Mouse (Mus musculus) fibroblast of lung, adult 2 months (primary cell): ENCODE results near the gene Focad.

ENCODE experiments used
- DNase-seq: peaks from one replicate; pipeline ENCODE4 v3.0.0-alpha.2; 2011; ENCODE audit warnings: low read depth

The Focad gene

DNA sequence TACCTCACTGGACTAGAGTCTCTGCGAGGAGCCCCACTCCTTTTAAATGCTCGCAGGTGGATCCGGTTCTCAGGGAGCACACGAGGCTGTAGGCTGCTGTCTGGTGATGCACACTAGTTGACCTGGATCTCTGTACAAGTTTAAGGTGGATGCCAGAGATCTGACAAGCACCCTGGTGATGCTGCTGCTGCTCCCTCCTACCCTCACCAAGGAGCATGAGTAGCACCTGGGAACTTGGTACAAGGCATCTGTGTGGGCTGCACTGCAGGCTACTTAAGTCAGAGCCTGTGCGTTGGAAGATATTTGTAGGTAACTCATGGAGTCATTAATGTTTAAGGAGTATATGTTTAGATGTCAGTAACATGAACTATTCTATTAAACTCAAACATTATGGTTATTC lies 62.5 kb downstream of the Focad start:
- DNase-seq, result no peak

DNA sequence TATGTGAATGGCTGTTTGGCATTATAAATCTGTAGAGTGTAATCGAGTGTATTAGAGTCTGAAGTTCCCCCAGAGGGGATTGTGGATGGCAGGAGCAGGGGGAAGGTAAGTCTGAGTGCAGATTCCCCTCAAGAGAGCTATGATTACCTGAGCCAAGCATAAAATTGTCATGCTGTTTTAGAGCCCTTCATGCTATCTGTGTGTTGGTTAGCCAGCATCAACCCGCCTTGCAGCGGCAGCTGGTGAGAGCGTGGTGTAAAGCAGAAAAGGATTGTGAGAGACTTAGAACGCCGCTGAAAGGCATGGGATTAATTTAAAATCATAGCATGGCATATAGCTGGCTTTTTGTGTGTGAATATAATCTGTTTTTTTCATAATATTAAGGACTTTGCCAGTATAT lies 63.2 kb downstream of the Focad start:
- DNase-seq, result no peak

DNA sequence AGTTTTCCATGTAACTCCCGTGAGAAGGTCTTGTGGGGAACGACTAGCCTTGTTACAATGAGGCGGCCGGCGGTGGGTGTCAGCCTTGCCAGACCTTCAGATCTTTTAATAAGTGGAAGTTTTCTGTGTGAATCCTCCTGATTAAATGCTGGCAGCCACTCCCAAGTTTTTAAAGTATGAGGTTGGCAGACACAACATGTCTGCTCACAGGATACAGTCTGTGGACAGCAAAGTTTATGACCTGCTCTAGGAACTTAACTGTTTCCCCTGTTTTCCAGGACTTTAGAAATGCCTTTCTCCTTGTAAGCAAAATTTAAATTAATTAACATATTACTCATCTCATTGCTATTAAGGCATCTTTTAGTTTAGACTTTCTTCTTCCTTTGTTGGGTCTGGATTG lies 64.8 kb downstream of the Focad start:
- DNase-seq, result peak; percentile 9

DNA sequence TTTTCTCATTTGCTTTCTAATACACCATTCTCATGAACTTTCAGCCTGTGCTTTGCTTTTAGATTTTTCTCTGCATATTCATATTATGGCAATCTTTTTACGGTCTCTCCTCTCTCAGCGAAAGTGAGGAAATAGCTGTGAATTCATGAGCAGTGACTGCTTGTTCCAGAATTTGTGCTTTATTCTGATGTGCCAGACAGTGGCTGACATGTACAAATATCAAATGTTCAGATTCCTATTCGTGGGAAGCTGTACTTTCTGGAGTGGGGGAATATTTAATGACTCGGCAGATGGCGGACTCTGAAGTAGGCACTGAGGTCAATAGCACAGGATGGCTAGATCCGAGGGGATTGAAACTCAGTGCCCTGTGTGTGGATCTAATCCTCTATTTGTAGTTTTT lies 65.3 kb downstream of the Focad start:
- DNase-seq, result peak; percentile 20

DNA sequence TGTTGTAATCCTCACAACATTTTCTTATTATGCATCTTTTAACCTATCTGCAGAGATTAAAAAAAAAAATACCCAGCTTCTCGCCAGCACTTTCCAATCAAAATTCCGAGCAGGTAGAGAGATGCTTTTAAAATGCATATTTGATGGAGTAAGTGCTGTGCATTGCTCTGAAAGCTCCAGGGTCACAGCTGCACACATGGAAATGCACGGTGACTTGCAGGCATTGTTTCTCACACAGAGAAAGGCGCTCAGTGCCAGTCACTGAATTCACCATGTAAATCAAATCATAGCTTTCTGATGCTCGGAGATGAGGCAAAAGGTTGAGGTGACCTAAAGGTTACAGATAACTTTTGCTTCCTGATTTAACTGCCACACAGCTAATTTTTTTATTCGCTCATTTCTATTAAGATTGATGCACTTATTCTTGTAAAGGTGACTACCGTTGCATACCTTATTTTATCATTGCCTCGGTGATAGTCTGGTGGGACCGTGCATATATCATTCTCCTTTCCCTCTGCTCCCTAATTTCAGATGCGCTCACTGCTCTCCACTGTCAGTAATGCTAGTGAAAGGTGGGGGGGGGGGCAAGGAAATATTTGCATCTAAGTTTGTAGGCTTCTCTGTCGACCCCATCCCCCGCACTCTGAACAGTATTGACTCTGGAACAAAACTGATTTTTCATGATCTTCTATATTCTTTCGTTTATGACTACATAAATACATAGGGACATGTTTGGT lies 69.2 kb downstream of the Focad start:
- DNase-seq, result no peak

DNA sequence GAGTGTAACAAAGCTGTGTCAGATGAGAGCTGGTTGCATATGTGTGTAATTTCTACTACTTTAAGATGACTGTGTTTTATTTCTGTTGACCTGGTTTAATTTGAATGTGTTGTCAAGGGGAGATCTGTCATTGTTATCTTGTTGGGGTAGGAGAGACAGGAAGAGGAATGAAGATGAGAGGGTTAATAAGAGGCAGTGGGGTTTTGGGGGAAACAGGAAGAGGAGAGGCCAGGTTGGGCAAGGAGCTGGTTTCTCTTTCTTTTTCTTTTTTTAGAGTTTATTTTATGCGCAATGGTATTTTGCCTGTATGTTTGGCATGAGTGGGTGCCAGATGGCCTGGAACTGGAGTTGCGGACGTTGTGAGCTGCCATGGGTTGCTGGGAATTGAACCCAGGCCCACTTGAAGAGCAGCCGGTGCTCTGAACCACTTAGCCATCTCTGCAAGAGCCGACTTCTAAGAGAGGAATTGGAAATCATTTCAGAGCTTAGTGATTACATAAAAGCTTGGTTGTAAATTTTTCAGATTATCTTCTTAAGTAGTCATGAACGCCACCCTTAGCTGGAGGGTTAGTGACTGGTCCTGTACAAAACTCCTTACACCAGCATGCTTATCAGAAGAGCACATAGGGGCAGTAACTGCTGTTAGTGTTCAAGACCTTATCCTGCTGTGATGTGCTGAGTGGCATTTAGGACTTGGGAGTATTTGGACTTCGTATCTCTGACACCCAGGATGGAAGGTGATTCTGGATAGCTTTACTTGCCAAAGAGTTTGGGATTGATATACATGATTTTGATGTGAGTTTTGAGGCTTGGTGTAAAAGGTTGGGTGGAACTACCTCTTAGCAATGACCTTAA lies 72.8 kb downstream of the Focad start:
- no peak for DNase-seq

DNA sequence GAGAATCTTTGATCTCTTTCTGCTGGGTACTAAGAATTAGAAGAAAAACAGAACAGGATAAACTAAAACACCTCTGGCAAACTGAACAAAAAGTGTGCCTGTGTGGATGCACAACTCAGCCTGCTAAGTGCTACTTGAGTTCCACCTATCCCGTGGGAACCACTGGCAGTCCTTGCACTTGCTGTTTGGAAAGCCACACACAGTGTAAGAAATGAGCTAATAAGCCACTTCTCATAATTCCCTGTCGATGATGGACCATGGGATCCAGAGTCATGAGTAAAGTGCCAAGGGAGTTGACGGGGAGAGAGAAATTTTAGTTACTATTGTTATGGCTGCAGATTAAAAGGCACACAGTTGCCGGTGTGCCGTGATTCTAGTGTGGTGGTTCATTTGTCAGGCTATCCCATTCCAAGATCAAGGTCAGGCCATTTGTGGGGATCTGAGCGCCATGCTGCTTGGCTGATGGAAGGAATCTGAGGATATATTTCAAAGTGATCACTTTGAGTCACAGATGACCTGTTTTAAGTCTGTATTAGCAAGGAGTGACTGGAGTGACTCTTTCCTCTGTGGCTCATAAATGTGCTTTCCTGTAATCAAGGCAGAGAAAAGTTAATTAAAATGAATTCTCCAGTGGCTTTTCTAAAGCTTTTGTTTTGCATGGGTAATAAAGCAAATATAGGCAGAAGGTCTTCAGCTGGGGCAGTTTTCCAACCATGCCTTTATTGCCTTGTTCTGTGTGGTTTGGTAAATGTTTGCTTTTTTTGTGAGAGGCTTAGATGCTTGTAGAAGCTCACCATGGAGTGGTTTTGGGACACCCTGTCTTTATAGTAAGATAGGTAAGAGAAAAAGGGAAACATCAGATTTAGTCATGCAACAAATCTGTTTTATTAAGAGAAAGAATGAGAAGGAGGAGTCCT lies 80.9 kb downstream of the Focad start:
- no peak for DNase-seq

DNA sequence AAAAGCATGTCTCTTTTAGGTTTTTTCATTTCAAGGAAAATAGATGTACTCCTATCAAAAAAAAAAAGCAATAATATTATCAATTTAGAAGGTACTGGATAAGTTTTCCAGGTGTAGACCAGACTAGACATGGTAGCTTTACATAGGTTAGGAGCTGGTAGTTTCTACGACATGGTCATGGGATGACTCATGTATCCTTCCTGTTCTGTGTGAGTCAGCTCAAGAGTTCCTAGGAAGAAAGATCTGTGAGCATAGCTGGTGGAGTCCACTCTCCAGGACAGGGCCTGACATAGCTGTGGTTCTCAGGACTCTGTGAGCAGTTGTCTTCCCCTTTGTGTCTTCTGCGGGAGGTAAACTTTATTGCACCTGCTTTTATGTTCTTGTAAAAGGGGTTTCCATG lies 84.9 kb downstream of the Focad start:
- DNase-seq, result no peak

DNA sequence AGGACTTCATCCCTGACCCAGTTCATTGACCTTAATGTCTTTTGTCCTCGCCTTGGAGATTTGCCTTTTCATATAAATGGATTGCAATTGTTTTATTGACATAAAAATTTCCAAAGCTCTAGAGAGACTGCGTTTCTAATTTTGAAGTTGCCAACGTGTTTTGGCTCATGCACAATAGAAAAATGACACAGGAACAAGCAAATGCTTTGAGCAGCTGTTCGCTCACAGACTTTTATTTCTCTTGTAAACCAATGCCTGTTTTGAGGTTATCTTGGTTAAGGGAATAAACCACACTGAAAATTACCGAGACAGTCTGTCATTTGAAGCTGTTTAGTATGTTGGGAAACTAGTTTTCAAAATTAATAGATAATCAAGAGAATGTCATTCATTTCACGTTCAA lies 89.9 kb downstream of the Focad start:
- no peak for DNase-seq

DNA sequence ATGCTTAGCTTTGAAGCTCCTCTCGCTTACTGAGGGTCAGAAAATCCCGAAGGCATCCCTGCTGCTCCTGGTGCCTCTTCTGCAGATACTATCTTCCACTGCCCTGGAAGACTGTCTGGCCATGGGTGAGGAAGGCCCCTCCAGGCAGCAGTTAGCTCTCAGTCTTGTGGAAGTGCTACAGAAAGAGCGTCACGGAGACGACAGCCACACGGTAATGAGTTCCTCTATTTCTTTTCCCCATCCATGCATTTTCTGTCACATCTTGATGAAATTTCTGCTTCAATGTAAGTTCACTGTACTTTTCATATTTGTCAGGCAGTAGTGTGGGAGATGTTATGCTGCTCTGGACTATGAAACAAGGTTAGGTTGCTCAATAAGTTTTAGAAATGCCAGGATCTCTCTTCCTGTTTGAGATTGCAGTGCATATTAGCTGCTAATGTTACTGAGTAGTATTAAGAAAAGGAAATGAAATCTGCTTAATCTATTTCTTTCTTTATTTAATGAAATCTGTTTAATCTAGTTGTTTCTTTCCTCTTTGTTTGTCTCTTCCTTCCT lies 91.5 kb downstream of the Focad start:
- DNase-seq, result no peak

DNA sequence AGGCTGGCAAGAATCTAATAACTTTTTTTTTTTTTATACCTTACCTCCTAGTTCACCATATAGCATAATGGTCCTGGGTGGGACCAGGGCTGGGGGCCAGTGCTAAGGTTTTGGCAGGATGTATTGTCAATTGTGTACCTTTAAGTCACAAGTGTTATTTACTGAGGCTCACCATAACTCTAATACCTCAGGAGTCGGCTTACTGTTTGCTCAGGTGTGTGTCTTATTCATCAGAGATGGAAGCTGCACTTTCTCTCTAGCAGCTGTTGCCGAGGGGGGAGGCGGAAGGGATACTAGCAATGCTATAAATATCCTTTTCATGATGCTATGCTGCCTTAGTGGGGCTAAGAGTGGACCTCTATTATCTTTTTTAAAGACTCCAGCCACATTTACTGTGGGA lies 93.2 kb downstream of the Focad start:
- no peak for DNase-seq

DNA sequence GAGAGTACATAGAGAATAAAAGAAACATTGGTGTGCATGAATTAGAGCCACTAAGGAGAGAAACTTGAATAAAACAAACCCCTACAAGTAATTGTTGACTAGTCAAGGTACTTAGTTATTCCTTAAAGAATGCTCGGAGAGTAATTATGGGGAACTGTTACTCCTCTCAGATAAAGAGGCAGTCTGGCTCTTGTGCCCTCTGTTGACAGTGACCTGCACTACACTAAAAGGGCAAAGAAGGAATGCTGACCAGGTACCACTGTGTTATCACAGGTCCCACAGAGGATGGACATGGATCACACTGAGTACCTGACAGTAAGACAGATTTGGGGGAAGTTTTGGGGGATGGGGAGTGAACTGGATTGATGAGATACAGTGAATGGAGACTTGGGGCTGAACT lies 95.1 kb downstream of the Focad start:
- no peak for DNase-seq

DNA sequence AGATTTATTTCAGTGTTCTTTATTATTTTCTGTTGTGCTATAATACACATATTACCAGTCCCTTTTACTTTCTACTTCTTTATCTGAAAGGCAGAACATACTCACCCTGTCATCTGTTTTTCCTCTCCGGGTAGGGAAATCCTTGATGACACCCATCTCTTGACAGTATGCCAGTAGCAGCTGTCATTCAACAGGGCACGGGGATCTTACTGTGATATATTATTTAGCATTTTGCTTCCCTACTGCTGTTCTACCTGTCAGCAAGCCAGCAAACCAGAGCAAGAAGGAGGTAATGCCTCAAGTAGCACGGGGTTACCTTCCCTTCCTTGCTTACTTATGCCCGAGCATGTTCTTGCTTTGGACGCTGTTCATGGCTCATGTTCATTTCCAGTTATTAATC lies 99.8 kb downstream of the Focad start:
- DNase-seq, result no peak

DNA sequence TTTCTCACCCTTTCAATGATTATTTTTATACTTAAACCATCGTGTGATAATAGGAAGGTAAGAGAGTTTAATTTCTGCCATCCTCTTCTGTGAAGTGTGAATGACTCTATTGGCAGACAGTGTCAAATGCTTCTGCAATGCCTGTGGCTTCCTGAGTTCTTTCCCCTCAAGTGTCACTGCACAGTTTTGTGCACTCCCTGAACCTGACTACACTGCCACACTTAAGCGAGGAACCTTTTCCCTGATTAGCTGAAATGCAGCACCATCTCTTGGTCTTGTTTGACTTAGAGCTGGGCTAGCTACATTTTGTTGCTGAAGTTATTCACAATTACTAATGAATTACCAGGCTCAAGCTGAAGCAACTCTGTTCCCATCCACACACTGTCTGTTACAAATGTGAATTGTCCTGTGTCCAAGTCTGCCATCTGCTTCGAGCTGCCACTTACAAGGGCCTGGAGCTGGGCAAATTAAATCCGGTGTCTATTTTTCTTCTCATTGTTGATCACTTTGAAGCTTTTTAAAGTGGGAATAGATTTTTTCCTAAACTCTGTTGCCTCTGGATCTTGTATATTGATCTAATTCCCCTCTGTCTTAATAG lies 101.6 kb downstream of the Focad start:
- no peak for DNase-seq

DNA sequence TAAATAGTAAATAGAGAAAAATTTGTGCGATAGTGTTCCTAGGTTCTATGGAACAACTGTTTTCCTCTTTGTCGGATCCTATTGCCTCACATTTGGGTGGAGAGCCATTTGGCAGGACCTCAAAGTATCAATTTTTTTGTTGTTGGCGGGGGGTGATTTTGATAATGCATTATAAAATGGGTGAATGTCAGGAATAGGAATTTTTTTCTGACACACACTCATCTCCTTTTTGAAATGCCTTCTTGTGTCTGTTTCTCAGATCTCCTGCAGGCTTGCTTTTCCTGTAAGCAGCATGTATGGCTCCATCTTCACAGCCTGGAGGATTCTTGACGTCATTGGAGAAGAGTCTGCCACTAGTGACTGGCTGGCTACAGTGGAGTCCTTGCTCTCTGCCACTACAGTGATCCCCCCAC lies 102.1 kb downstream of the Focad start:
- no peak for DNase-seq

DNA sequence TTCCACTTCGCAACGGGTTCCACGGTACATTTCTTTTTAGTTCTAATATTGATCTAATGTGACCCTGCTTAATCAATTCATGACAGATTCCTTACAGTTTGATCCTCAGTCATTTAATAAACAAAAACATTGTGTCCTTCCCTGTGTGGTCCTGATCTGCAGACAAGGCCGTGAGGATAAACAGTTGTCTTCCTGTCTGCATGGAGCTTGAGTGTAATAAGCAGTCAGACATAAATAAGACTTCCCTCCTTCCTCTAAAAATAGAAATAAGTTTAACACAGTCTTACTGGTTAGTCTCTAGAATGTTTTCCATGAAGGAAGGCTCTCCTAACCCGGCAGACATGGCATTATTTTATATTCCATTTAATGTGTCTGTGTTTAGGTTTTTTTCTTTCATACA lies 102.8 kb downstream of the Focad start:
- DNase-seq, result no peak

DNA sequence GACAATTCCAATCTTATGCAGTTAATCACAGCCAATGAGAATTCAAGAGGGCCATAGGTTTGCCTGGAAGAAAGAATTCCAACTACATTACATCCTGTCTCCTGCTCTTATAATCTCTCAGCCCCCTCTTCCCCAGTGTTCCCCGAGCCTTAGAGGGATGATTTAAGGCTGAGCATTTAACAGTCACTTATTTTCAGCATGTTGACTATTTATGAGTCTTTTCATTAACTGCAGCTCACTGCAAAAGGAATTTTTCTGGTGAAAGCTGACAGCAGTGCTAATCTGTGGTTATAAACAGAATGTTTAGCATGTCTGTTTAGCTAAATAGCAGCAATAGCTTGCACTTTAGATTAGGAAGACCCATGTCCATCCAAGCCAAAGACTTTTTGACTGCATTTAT lies 104.8 kb downstream of the Focad start:
- DNase-seq, result no peak

DNA sequence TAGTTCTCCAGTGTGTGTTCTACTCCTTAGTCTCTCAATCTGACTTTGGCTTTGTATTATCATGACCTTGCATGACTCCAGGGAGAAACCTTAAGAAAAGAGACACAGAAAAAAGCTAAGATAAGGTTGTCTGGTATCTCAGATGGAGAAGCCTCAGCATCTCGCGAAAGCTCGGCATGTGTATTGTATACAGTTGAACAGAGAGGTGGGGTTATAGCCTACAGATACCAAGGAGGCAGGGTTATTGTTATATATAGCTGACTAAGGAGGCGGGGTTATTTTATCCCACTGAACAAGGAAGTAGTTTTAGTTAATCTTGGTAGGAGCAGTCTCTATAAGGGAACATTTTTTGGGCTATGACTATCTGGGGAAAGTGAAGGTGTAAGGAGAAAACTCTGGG lies 106.6 kb downstream of the Focad start:
- no peak for DNase-seq

DNA sequence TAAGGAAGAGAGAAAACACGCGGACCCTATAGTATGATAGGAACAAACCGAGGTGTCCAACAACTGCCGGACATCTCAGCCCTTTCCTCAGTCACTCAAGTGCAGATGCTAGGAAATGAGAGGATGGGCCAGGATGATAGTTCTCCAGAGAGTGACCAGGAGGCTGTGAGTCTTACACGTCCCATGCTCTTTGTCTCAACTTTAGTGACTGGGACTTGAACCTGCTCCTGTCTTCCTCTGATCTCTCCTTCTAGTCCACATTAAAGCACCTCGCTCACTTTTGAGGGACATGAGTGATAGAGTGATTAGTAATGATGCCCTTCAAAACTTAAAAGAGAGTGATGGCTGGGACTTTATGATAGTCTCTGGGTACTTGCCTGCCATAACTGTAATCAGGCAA lies 114.2 kb downstream of the Focad start:
- no peak for DNase-seq

DNA sequence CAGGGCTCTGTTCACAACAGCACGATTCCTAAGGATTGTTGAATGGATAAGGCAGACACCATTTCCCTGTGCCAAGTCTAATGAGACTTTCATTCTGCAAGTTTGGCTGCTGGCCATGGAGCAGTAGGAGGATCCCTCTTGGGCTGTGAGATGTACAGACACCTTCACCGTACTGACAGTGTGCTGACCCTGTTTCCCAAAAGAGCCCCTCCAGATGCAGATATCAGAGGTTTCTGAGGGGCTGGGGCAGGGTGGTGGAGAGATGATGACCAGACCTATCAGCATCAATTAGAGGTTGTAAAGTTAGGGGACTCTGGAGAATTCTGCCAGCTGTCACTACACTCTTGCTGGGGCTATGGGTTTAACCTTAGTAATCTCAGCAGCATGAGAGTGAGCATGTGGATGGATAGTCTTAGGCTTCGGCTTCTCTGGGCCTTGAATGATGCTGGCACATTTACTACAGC lies 115.0 kb downstream of the Focad start:
- no peak for DNase-seq

DNA sequence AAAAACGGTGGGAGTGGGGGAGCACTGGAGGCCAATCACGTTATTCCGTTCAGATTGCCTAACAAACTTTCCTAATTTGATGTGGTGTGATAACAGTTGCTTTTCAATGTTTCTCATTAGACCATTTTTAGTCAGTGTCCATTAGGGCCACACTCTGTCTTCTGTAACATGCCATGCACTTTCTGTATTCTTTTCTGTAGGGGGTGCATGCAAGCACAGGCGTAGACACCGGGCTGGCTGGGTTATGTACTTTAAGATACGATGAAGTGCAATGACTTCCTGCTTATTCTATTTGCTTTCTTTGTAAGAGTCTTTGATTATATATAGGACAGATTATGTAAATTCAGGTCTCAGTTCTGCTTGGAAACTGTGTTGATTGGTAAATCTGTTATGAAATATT lies 116.2 kb downstream of the Focad start:
- no peak for DNase-seq
